Comparison of ENCODE assay signal across 8 mouse cellular contexts in the genomic region with DNA sequence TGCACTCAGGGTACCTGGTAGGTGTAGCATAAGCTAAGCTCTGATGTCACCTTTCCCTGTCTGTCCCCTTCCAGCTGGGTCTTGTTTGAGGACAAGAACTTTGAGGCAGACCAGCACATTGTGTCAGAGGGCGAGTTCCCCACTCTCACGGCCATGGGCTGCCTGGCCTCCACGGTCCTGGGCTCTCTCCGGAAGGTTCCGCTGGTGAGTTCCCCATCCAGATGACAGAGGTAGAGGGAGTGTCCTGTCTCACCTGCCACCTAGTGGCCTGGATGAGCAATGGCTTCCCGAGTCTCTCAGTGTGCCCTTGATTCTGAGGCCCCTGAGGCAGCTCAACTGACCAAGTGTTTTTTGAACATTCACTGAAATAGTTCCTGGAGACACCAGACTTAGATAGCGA. TPM values are rescaled to one million over a fixed set of nuclear protein-coding genes. Genes with fewer than 3 reads are reported as not detected.
DNase-seq lines count a peak whose midpoint lies in the region; ATAC-seq and TF ChIP-seq lines count a peak whose summit lies in the region.

No protein-coding gene starts in this region.

- intact Hi-C loops in heart, adult 2 months (cut with DNase I), result no loop called here
- intact Hi-C loops in heart, postnatal 36 days (cut with DNase I), result loop anchor here (2.0 kb wide), 1 partner anchor 51 kb away; no protein-coding TSS in a partner anchor

- CTCF ChIA-PET in Patski (lab: Charles Lee), result interaction anchor here (0.8 to 2.7 kb wide), 9 partner anchors 10 to 80 kb away, joined by 3 to 10 read pairs (median 4); no protein-coding TSS in a partner anchor

- no peak for TF ChIP-seq POLR2A in heart, adult 2 months (IDR thresholded peaks at IDR 0.05; ENCODE audit: insufficient read depth, low read depth, low read length)

- no peak for ATAC-seq in Patski
- peak; percentile 59 for ATAC-seq in intestine, embryonic 14.5 days (replicated peaks; ENCODE audit: low FRiP score, low TSS enrichment, low read depth)
- peak; percentile 64 for ATAC-seq in liver, postnatal 0 days
- no peak for ATAC-seq in neural tube, embryonic 15.5 days (ENCODE audit: low FRiP score)

- 0 out of 2 replicates have a peak, but pooled peaks cover 1% of the 10 kb centered on the region for H3K27me3 ChIP-seq in heart, adult 2 months (ENCODE audit: control insufficient read depth, insufficient read depth, low read length)
- H3K27me3 ChIP-seq in Patski, result no peaks in the 10 kb centered on the region
- no peaks in the 10 kb centered on the region for H3K27me3 ChIP-seq in intestine, embryonic 14.5 days (replicated peaks; ENCODE audit: control insufficient read depth, insufficient read depth, low read length)
- no peaks in the 10 kb centered on the region for H3K27me3 ChIP-seq in liver, postnatal 0 days (ENCODE audit: insufficient read depth, low read length)
- H3K27me3 ChIP-seq in neural tube, embryonic 15.5 days (replicated peaks), result peaks cover 5% of the 10 kb centered on the region

- H3K4me1 ChIP-seq in heart, adult 2 months (ENCODE audit: control insufficient read depth, insufficient read depth, low read length), result no peaks in the 10 kb centered on the region
- H3K4me1 ChIP-seq in intestine, embryonic 14.5 days (replicated peaks; ENCODE audit: control insufficient read depth, insufficient read depth, low read length), result no peaks in the 10 kb centered on the region
- peaks cover under 1% of the 10 kb centered on the region for H3K4me1 ChIP-seq in liver, postnatal 0 days (ENCODE audit: insufficient read depth)
- H3K4me1 ChIP-seq in neural tube, embryonic 15.5 days, result peaks cover 2% of the 10 kb centered on the region

- in situ Hi-C loops in Patski (cut with MboI; ENCODE audit: low pct_unique_long_range_greater_than_20kb), result no loop called here

- no peaks in the 10 kb centered on the region for H3K79me2 ChIP-seq in heart, adult 2 months (replicated peaks; ENCODE audit: control insufficient read depth, insufficient read depth, low read length)

- no peaks in the 10 kb centered on the region for H3K36me3 ChIP-seq in heart, adult 2 months (ENCODE audit: control insufficient read depth, insufficient read depth, low read length)
- H3K36me3 ChIP-seq in intestine, embryonic 14.5 days (ENCODE audit: control insufficient read depth, insufficient read depth, low read length), result no peaks in the 10 kb centered on the region
- H3K36me3 ChIP-seq in liver, postnatal 0 days (replicated peaks; ENCODE audit: insufficient read depth, low read length), result no peaks in the 10 kb centered on the region
- no peaks in the 10 kb centered on the region for H3K36me3 ChIP-seq in neural tube, embryonic 15.5 days

- no peak overlapping the region for H3K27ac ChIP-seq in heart, adult 2 months
- no peak overlapping the region for H3K27ac ChIP-seq in intestine, embryonic 14.5 days (ENCODE audit: low read depth)
- no peak overlapping the region for H3K27ac ChIP-seq in liver, postnatal 0 days (ENCODE audit: low read depth)
- no peak overlapping the region for H3K27ac ChIP-seq in neural tube, embryonic 15.5 days (replicated peaks)

- TF ChIP-seq CTCF in heart, adult 2 months (IDR thresholded peaks at IDR 0.05), result peak; percentile 73
- TF ChIP-seq CTCF in Patski (IDR thresholded peaks at IDR 0.05), result peak; percentile 74
- peak; percentile 91 for TF ChIP-seq CTCF in liver, postnatal 0 days (IDR thresholded peaks at IDR 0.05; ENCODE audit: low read depth)

- H3K4me3 ChIP-seq in heart, adult 2 months, result no peak overlapping the region
- no peak overlapping the region for H3K4me3 ChIP-seq in intestine, embryonic 14.5 days (ENCODE audit: low read depth, low read length)
- no peak overlapping the region for H3K4me3 ChIP-seq in liver, postnatal 0 days (ENCODE audit: low read depth, low read length)
- H3K4me3 ChIP-seq in neural tube, embryonic 15.5 days (replicated peaks), result no peak overlapping the region

- DNase-seq in heart, adult 2 months, result peak in 1 of 2 experiments; percentile 24
- no peak for DNase-seq in heart, postnatal 36 days
- no peak for DNase-seq in Patski (ENCODE audit: low read depth, low spot score)
- peak; percentile 70 for DNase-seq in embryo, embryonic 11 days
- DNase-seq in intestine, embryonic 14.5 days (ENCODE audit: low spot score), result no peak
- DNase-seq in liver, postnatal 0 days, result peak; percentile 70
- no peak for DNase-seq in urinary bladder, postnatal 10 days (ENCODE audit: low spot score)

- H3K9me3 ChIP-seq in intestine, embryonic 14.5 days (ENCODE audit: control insufficient read depth, low read length), result no peaks in the 10 kb centered on the region
- H3K9me3 ChIP-seq in liver, postnatal 0 days (ENCODE audit: low read length), result 0 out of 2 replicates have a peak, but pooled peaks cover 4% of the 10 kb centered on the region
- H3K9me3 ChIP-seq in neural tube, embryonic 15.5 days (replicated peaks), result no peaks in the 10 kb centered on the region

- H3K9ac ChIP-seq in heart, adult 2 months (ENCODE audit: low read depth, low read length), result no peak overlapping the region
- H3K9ac ChIP-seq in intestine, embryonic 14.5 days (ENCODE audit: low read length), result no peak overlapping the region
- no peak overlapping the region for H3K9ac ChIP-seq in liver, postnatal 0 days (replicated peaks)
- H3K9ac ChIP-seq in neural tube, embryonic 15.5 days (replicated peaks), result no peak overlapping the region

- POLR2A ChIA-PET in Patski (lab: Charles Lee), result interaction anchor here (0.7 kb wide), 1 partner anchor 120 kb away, joined by 3 read pairs; no protein-coding TSS in a partner anchor

- TF ChIP-seq EP300 in heart, adult 2 months (IDR thresholded peaks at IDR 0.05; ENCODE audit: insufficient read depth, low read depth, low read length), result no peak
- no peak for TF ChIP-seq EP300 in liver, postnatal 0 days (IDR thresholded peaks at IDR 0.05; ENCODE audit: low read depth)

- H3K4me2 ChIP-seq in intestine, embryonic 14.5 days (ENCODE audit: low read length), result no peak overlapping the region
- no peak overlapping the region for H3K4me2 ChIP-seq in liver, postnatal 0 days (ENCODE audit: low read depth, low read length)
- peak overlapping the region; percentile 26; the same call in 1 of the 2 replicates for H3K4me2 ChIP-seq in neural tube, embryonic 15.5 days

- 26% methylated on average over 7 of the region's 7 CpGs for WGBS in heart, adult 2 months
- WGBS in intestine, embryonic 14.5 days, result 33% methylated on average over 7 of the region's 7 CpGs
- WGBS in liver, postnatal 0 days (ENCODE audit: insufficient replicate concordance), result 19% methylated on average over 7 of the region's 7 CpGs
- WGBS in neural tube, embryonic 15.5 days, result 52% methylated on average over 7 of the region's 7 CpGs

RNA-seq across cellular contexts. Expression of a gene that starts 7.5 kb away (rescaled TPM):
- 1 to 10 TPM; 4.1 to 5.8 TPM for total RNA-seq in heart, adult 2 months (2021)
- 9.0 and 19.2 TPM in 2 replicates for polyA plus RNA-seq in heart, adult 2 months (2012; rRNA removed)
- total RNA-seq in heart, postnatal 36 days (2021), result 1 to 10 TPM; 3.1 to 4.6 TPM
- polyA plus RNA-seq in Patski (2021), result not detected
- 23.5 and 24.3 TPM in 2 replicates for polyA plus RNA-seq in intestine, embryonic 14.5 days (2014; fragmentation: Nextera tagmentation; extraction: Ambion mirVana)
- 114 and 125 TPM in 2 replicates for polyA plus RNA-seq in liver, postnatal 0 days (2015; fragmentation: Nextera tagmentation; extraction: Ambion mirVana)
- 5.6 and 29.0 TPM in 2 replicates for polyA plus RNA-seq in neural tube, embryonic 15.5 days (2015; fragmentation: Nextera tagmentation; extraction: Ambion mirVana)

RNA-seq across cellular contexts. Expression of a gene that starts 15.0 kb away (rescaled TPM):
- 1 to 10 TPM; 1.6 to 2.1 TPM for total RNA-seq in heart, adult 2 months (2021)
- 3.3 and 6.9 TPM in 2 replicates for polyA plus RNA-seq in heart, adult 2 months (2012; rRNA removed)
- total RNA-seq in heart, postnatal 36 days (2021), result 1 to 10 TPM; 1.6 to 1.9 TPM
- polyA plus RNA-seq in Patski (2021), result 10.0 TPM
- 5.7 and 8.1 TPM in 2 replicates for polyA plus RNA-seq in intestine, embryonic 14.5 days (2014; fragmentation: Nextera tagmentation; extraction: Ambion mirVana)
- polyA plus RNA-seq in liver, postnatal 0 days (2015; fragmentation: Nextera tagmentation; extraction: Ambion mirVana), result 0.88 and 0.99 TPM in 2 replicates
- polyA plus RNA-seq in neural tube, embryonic 15.5 days (2015; fragmentation: Nextera tagmentation; extraction: Ambion mirVana), result 16.2 and 19.4 TPM in 2 replicates

RNA-seq across cellular contexts. Expression of a gene that starts 26.8 kb away (rescaled TPM):
- not detected for total RNA-seq in heart, adult 2 months (2021)
- 0.49 TPM in 1 of 2 replicates, not detected in the other for polyA plus RNA-seq in heart, adult 2 months (2012; rRNA removed)
- not detected for total RNA-seq in heart, postnatal 36 days (2021)
- polyA plus RNA-seq in Patski (2021), result 0.18 TPM
- polyA plus RNA-seq in intestine, embryonic 14.5 days (2014; fragmentation: Nextera tagmentation; extraction: Ambion mirVana), result 8.9 and 11.4 TPM in 2 replicates
- polyA plus RNA-seq in liver, postnatal 0 days (2015; fragmentation: Nextera tagmentation; extraction: Ambion mirVana), result 0.69 and 1.4 TPM in 2 replicates
- 2.5 and 3.7 TPM in 2 replicates for polyA plus RNA-seq in neural tube, embryonic 15.5 days (2015; fragmentation: Nextera tagmentation; extraction: Ambion mirVana)

RNA-seq across cellular contexts. Expression of a gene that starts 33.8 kb away (rescaled TPM):
- total RNA-seq in heart, adult 2 months (2021), result not detected
- not detected in 2 replicates for polyA plus RNA-seq in heart, adult 2 months (2012; rRNA removed)
- not detected for total RNA-seq in heart, postnatal 36 days (2021)
- not detected for polyA plus RNA-seq in Patski (2021)
- polyA plus RNA-seq in intestine, embryonic 14.5 days (2014; fragmentation: Nextera tagmentation; extraction: Ambion mirVana), result not detected in 2 replicates
- not detected in 2 replicates for polyA plus RNA-seq in liver, postnatal 0 days (2015; fragmentation: Nextera tagmentation; extraction: Ambion mirVana)
- polyA plus RNA-seq in neural tube, embryonic 15.5 days (2015; fragmentation: Nextera tagmentation; extraction: Ambion mirVana), result not detected in 2 replicates

RNA-seq across cellular contexts. Expression of a gene that starts 41.2 kb away (rescaled TPM):
- 10 to 100 TPM; 34.3 to 45.7 TPM for total RNA-seq in heart, adult 2 months (2021)
- polyA plus RNA-seq in heart, adult 2 months (2012; rRNA removed), result 98.9 and 139 TPM in 2 replicates
- total RNA-seq in heart, postnatal 36 days (2021), result 10 to 100 TPM; 36.4 to 39.9 TPM
- polyA plus RNA-seq in Patski (2021), result 207 TPM
- polyA plus RNA-seq in intestine, embryonic 14.5 days (2014; fragmentation: Nextera tagmentation; extraction: Ambion mirVana), result 377 and 393 TPM in 2 replicates
- 198 and 215 TPM in 2 replicates for polyA plus RNA-seq in liver, postnatal 0 days (2015; fragmentation: Nextera tagmentation; extraction: Ambion mirVana)
- polyA plus RNA-seq in neural tube, embryonic 15.5 days (2015; fragmentation: Nextera tagmentation; extraction: Ambion mirVana), result 436 and 479 TPM in 2 replicates

Comparison
In these comparisons a context has a peak if more than half of its experiments do, and no peak if none do; other contexts are left out.
1. DNase-seq: peak in embryo, embryonic 11 days (single experiment) and liver, postnatal 0 days (single experiment); none in heart, postnatal 36 days (0 of 2), Patski (single experiment), intestine, embryonic 14.5 days (single experiment) and urinary bladder, postnatal 10 days (single experiment).
2. ATAC-seq: peak in intestine, embryonic 14.5 days (single experiment) and liver, postnatal 0 days (single experiment); none in Patski (single experiment) and neural tube, embryonic 15.5 days (single experiment).
3. Peak in every context shown above with its lines, with median percentiles within 50 percentile points of each other: CTCF ChIP-seq.